Mouse (Mus musculus): ENCODE data around the gene Ttll6. TPM values are rescaled to one million over a fixed set of nuclear protein-coding genes. Genes with fewer than 3 reads are reported as not detected.
"Not testable (repeated sequence)": the region's sequence is repeated elsewhere in the genome, so short reads cannot be mapped to it uniquely, and the experiment has no call there.

Ttll6 gene
- polyA plus RNA-seq (2014; fragmentation: Nextera tagmentation; extraction: Ambion mirVana): 0.12 TPM in 1 of 2 replicates, not detected in the other

DNA sequence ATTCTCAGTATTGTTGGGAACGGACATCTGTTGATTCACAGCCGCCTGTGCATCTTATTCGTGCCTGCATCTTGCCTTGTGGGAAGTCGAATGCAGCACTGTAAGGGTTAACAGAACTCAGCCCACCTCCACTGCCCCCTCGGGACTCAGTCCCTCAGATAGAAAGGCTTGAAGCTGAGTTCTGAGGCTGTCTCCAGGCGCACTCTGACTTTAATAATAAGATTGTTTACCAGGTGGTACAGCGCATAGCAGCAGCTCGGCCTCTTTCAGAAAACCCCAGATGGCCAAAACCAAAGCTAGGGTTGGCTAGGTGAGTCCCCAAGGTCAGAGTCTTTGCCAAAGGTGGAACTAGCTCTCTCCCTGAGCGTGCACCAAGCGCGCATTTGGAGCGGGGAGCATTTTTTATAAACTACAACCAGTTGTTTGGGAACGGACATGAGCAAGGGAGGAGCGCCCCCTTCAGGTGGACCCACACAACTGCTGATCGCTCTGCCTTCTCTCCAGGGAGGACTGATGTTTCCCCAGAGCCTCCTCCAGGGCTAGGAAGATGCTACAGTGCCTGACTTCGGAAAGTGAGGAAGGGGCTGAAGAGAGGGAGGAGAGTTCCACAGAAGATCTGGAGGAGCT lies at the start of gene Ttll6:
TSS of gene Ttll6 (plus strand) at position 548 of the 627 bp plus-strand sequence.
- no peaks in the 10 kb centered on the region for H3K27me3 ChIP-seq (ENCODE audit: control insufficient read depth, insufficient read depth, low read length)
- no peaks in the 10 kb centered on the region for H3K36me3 ChIP-seq (ENCODE audit: control insufficient read depth, insufficient read depth, low read length)
- 0 out of 2 replicates have a peak, but pooled peaks have one; percentile 28 for ATAC-seq (ENCODE audit: insufficient number of reproducible peaks, insufficient read depth, low FRiP score, low read depth)
- 18% methylated on average over 16 of the region's 16 CpGs for WGBS
- H3K9me3 ChIP-seq (ENCODE audit: control insufficient read depth, low read depth, low read length): no peaks in the 10 kb centered on the region
- no peak within 1 kb of the TSS for H3K27ac ChIP-seq (ENCODE audit: low read length)
- no peak within 1 kb of the TSS for H3K4me3 ChIP-seq (ENCODE audit: low read depth, low read length)
- H3K4me1 ChIP-seq (ENCODE audit: control insufficient read depth, insufficient read depth, low read length): 0 out of 2 replicates have a peak, but pooled peaks cover 2% of the 10 kb centered on the region
- peak within 1 kb of the TSS; percentile 35 for H3K4me2 ChIP-seq (replicated peaks; ENCODE audit: low read depth, low read length)
- no peak within 1 kb of the TSS for H3K9ac ChIP-seq (replicated peaks; ENCODE audit: low read depth, low read length)

DNA sequence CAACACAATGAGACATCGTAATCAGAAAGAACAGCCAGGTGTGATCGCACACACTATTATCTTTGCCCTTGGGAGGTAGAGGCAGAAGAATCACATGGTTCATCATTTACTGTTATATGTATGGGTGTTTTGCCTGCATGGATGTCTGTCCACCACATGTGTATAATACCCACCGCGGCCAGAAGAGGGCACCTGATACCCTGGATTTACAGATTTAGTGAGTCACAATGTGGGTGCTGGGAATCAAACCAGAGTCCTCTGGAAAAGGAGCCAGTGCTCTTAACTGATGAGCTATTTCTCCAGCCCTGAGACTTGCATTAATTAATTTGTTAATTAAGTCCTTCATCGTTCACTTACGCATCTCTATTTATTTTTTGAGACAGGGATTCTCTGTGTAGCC lies 45.6 kb upstream of the Ttll6 start:
- H3K4me1 ChIP-seq (ENCODE audit: control insufficient read depth, insufficient read depth, low read length): no peaks in the 10 kb centered on the region
- no peak overlapping the region for H3K27ac ChIP-seq (ENCODE audit: low read length)
- H3K4me2 ChIP-seq (replicated peaks; ENCODE audit: low read depth, low read length): no peak overlapping the region
- WGBS: 86% methylated on average over 6 of the region's 6 CpGs
- ATAC-seq (ENCODE audit: insufficient number of reproducible peaks, insufficient read depth, low FRiP score, low read depth): no peak
- no peak overlapping the region for H3K4me3 ChIP-seq (ENCODE audit: low read depth, low read length)
- H3K27me3 ChIP-seq (ENCODE audit: control insufficient read depth, insufficient read depth, low read length): no peaks in the 10 kb centered on the region
- no peaks in the 10 kb centered on the region for H3K9me3 ChIP-seq (ENCODE audit: control insufficient read depth, low read depth, low read length)
- H3K36me3 ChIP-seq (ENCODE audit: control insufficient read depth, insufficient read depth, low read length): no peaks in the 10 kb centered on the region
- H3K9ac ChIP-seq (replicated peaks; ENCODE audit: low read depth, low read length): no peak overlapping the region

DNA sequence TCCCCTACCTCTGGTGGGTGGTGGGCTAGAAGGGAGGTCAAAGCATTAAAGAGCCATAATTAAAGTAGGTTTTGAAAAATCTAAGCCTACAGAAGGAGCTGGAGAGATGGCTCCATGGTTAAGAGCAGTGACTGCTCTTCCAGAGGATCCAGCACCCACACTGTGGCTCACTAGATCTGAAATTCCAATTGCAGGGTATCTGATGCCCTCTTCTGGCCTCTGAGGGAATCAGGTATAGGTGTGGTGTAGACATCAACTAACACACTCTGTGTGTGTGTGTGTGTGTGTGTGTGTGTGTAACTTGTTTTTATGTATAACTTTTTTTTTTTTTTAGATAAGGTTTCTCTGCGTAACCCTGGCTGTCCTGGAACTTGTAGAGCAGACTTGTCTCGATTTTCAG lies 42.5 kb upstream of the Ttll6 start:
- Histone ChIP-seq H3K4me2 (replicated peaks; ENCODE audit: low read depth, low read length) (no peak overlapping the region), H3K36me3 (ENCODE audit: control insufficient read depth, insufficient read depth, low read length) (no peaks in the 10 kb centered on the region), H3K9ac (replicated peaks; ENCODE audit: low read depth, low read length) (no peak overlapping the region), H3K27me3 (ENCODE audit: control insufficient read depth, insufficient read depth, low read length) (no peaks in the 10 kb centered on the region), H3K27ac (ENCODE audit: low read length) (no peak overlapping the region), H3K9me3 (ENCODE audit: control insufficient read depth, low read depth, low read length) (no peaks in the 10 kb centered on the region), H3K4me1 (ENCODE audit: control insufficient read depth, insufficient read depth, low read length) (no peaks in the 10 kb centered on the region), H3K4me3 (ENCODE audit: low read depth, low read length) (no peak overlapping the region)
- no peak for ATAC-seq (ENCODE audit: insufficient number of reproducible peaks, insufficient read depth, low FRiP score, low read depth)
- 62% methylated on average over 2 of the region's 2 CpGs for WGBS

DNA sequence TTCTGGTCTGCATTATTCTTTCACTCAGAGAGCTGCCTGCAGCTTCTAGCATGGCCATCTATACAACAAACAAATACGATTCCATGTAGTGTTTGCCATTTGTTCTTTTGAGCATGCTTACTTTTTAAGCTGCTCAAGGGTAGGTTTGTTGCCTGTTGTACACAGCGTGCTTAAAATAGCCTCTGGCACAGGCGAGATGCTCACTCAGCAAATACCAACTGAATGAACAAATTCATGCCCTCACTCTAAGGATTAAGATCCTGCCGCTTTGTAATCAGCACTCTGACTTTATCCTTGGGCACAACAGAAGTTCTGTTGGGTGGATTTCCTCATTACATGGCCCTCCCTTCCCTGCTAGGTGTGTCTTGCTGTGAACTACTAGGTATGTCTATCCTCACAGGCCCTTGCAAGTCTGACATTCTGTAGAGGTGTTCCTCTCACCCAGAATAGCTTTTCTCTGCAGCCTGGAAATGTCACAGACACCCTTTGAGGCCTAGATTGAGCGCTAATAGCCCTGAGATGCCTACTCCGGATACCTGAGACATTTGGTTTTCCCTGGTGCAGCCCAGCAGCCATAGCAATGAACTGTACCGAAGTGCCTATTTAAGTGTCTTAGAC lies 40.8 kb upstream of the Ttll6 start:
- no peak overlapping the region for H3K9ac ChIP-seq (replicated peaks; ENCODE audit: low read depth, low read length)
- WGBS: 40% methylated on average over 7 of the region's 7 CpGs

DNA sequence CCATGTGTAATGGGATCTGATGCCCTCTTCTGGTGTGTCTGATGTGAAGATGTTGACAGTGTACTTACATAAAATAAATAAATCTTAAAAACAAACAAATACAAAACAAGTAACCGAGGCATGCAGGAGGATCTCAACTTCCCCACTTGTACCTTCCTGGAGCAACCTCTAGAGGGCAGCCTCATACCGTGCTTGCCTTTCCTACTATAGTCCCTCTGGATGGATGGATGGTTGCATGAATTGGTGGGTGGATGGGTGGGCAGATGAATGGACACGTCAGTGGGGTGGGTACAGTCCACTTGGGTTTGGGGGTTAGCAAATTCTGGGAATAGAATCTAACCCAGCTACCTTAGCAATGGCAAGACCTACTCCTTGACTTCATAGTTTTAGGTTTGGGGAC lies 40.2 kb upstream of the Ttll6 start:
- Histone ChIP-seq H3K4me1 (ENCODE audit: control insufficient read depth, insufficient read depth, low read length) (0 out of 2 replicates have a peak, but pooled peaks cover 9% of the 10 kb centered on the region), H3K36me3 (ENCODE audit: control insufficient read depth, insufficient read depth, low read length) (no peaks in the 10 kb centered on the region), H3K4me2 (replicated peaks; ENCODE audit: low read depth, low read length) (no peak overlapping the region), H3K9me3 (ENCODE audit: control insufficient read depth, low read depth, low read length) (no peaks in the 10 kb centered on the region), H3K9ac (replicated peaks; ENCODE audit: low read depth, low read length) (no peak overlapping the region), H3K27ac (ENCODE audit: low read length) (no peak overlapping the region), H3K27me3 (ENCODE audit: control insufficient read depth, insufficient read depth, low read length) (no peaks in the 10 kb centered on the region), H3K4me3 (ENCODE audit: low read depth, low read length) (no peak overlapping the region)
- 5% methylated on average over 3 of the region's 3 CpGs for WGBS
- no peak for ATAC-seq (ENCODE audit: insufficient number of reproducible peaks, insufficient read depth, low FRiP score, low read depth)

More for the DNA sequence above, 40.8 kb upstream of the Ttll6 start:
- Histone ChIP-seq H3K4me2 (replicated peaks; ENCODE audit: low read depth, low read length) (no peak overlapping the region), H3K4me3 (ENCODE audit: low read depth, low read length) (no peak overlapping the region), H3K4me1 (ENCODE audit: control insufficient read depth, insufficient read depth, low read length) (0 out of 2 replicates have a peak, but pooled peaks cover 9% of the 10 kb centered on the region), H3K36me3 (ENCODE audit: control insufficient read depth, insufficient read depth, low read length) (no peaks in the 10 kb centered on the region), H3K9me3 (ENCODE audit: control insufficient read depth, low read depth, low read length) (no peaks in the 10 kb centered on the region), H3K27me3 (ENCODE audit: control insufficient read depth, insufficient read depth, low read length) (no peaks in the 10 kb centered on the region), H3K27ac (ENCODE audit: low read length) (no peak overlapping the region)
- no peak for ATAC-seq (ENCODE audit: insufficient number of reproducible peaks, insufficient read depth, low FRiP score, low read depth)

DNA sequence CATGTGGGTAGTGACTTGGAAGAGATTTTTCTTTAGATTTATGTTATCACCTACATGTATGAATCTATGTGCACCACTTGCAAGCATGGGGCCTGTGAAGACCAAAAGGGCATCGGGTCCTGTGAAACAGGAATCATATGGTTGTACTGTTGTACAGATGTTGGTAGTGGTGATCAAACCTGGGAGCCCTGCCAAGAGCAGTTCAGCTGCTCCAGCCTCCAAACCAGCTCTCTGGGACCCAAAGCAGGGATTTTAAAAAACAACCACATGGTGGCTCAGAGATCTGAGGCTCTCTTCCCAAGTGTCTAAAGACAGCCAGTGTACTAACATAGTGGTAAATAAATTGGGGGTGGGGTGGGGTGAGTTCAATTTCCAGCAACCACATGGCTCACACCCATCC lies 25.2 kb upstream of the Ttll6 start:
- Histone ChIP-seq H3K36me3 (ENCODE audit: control insufficient read depth, insufficient read depth, low read length) (no peaks in the 10 kb centered on the region), H3K4me1 (ENCODE audit: control insufficient read depth, insufficient read depth, low read length) (no peaks in the 10 kb centered on the region), H3K27ac (ENCODE audit: low read length) (no peak overlapping the region), H3K9me3 (ENCODE audit: control insufficient read depth, low read depth, low read length) (no peaks in the 10 kb centered on the region), H3K4me3 (ENCODE audit: low read depth, low read length) (no peak overlapping the region), H3K4me2 (replicated peaks; ENCODE audit: low read depth, low read length) (no peak overlapping the region), H3K9ac (replicated peaks; ENCODE audit: low read depth, low read length) (no peak overlapping the region), H3K27me3 (ENCODE audit: control insufficient read depth, insufficient read depth, low read length) (no peaks in the 10 kb centered on the region)
- 77% methylated on average over 1 of the region's 1 CpGs for WGBS
- ATAC-seq (ENCODE audit: insufficient number of reproducible peaks, insufficient read depth, low FRiP score, low read depth): no peak

DNA sequence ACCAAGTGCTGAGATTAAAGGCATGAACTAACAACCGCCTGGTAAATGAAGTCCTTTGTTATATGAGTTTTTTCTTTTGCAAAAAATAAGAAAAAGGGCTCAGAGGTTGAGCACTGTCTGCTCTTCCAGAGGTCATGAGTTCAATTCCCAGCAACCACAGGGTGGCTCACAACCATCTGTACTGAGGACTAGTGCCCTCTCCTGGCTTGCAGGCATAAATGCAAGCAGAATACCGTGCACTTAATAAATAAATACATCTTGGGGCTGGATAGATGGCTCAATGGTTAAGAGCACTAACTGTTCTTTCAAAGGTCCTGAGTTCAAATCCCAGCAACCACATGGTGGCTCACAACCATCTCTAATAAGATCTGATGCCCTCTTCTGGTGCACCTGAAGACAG lies 22.6 kb upstream of the Ttll6 start:
- not testable (repeated sequence) for H3K4me2 ChIP-seq (replicated peaks; ENCODE audit: low read depth, low read length); H3K27ac ChIP-seq (ENCODE audit: low read length); H3K4me1 ChIP-seq (ENCODE audit: control insufficient read depth, insufficient read depth, low read length); H3K9me3 ChIP-seq (ENCODE audit: control insufficient read depth, low read depth, low read length); H3K4me3 ChIP-seq (ENCODE audit: low read depth, low read length); H3K27me3 ChIP-seq (ENCODE audit: control insufficient read depth, insufficient read depth, low read length); H3K36me3 ChIP-seq (ENCODE audit: control insufficient read depth, insufficient read depth, low read length); ATAC-seq (ENCODE audit: insufficient number of reproducible peaks, insufficient read depth, low FRiP score, low read depth); H3K9ac ChIP-seq (replicated peaks; ENCODE audit: low read depth, low read length)
- WGBS: 63% methylated on average over 2 of the region's 2 CpGs

DNA sequence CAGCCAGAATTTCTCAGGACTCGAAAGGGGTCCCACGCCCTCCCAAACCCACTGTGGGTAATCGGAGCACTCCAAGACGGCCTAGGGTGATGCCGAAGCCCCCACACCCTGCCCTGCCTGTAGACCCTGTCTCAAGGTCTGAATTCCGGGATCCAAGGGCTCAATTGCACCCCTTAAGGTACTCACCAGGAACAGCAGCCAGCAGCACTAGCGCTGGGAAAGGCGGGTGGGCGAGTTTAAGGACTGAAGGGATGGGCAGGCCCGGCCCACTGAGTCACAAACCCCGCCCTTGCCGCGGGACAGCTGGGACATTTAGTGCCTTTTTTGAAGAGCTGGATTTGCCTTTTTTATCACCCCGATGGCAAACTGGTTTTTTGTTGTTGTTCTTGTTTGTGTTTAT lies 21.8 kb upstream of the Ttll6 start, which contains the start of gene Calcoco2:
TSS of gene Calcoco2 (minus strand) at position 214 of the 400 bp plus-strand sequence.
- no peaks in the 10 kb centered on the region for H3K27me3 ChIP-seq (ENCODE audit: control insufficient read depth, insufficient read depth, low read length)
- no peak within 1 kb of the TSS for H3K9ac ChIP-seq (replicated peaks; ENCODE audit: low read depth, low read length)
- WGBS: 43% methylated on average over 14 of the region's 14 CpGs

More for the DNA sequence above, 21.8 kb upstream of the Ttll6 start, which contains the start of gene Calcoco2:
- no peak within 1 kb of the TSS for H3K4me2 ChIP-seq (replicated peaks; ENCODE audit: low read depth, low read length)
- no peak within 1 kb of the TSS for H3K27ac ChIP-seq (ENCODE audit: low read length)
- no peak within 1 kb of the TSS for H3K4me3 ChIP-seq (ENCODE audit: low read depth, low read length)
- H3K9me3 ChIP-seq (ENCODE audit: control insufficient read depth, low read depth, low read length): no peaks in the 10 kb centered on the region
- ATAC-seq (ENCODE audit: insufficient number of reproducible peaks, insufficient read depth, low FRiP score, low read depth): no peak
- no peaks in the 10 kb centered on the region for H3K4me1 ChIP-seq (ENCODE audit: control insufficient read depth, insufficient read depth, low read length)
- no peaks in the 10 kb centered on the region for H3K36me3 ChIP-seq (ENCODE audit: control insufficient read depth, insufficient read depth, low read length)
